Mouse (Mus musculus) kidney, embryonic 14.5 days (tissue): Measurements from ENCODE around the gene Sept12. TPM values are rescaled to one million over a fixed set of nuclear protein-coding genes. Genes with fewer than 3 reads are reported as not detected.

Experiments used
- ATAC-seq: fragments of 200-750 bp; cut with Nextera tagmentation; 2 replicates; pipeline ENCODE4 v1.8.0; 2017; ENCODE audit warnings: moderate number of reproducible peaks, mild to moderate bottlenecking, moderate TSS enrichment, moderate library complexity; ENCODE audit not compliant: low FRiP score, low TSS enrichment
- H3K27ac ChIP-seq: fragments of 300-500 bp; sonication (generic); 2 replicates; pipeline ENCODE4 v1.5.1; 2014; ENCODE audit warnings: low read depth, mild to moderate bottlenecking, low read length, moderate library complexity, mixed read lengths
- H3K27me3 ChIP-seq: fragments of 300-500 bp; sonication (generic); 2 replicates; pipeline ENCODE4 v1.6.1; 2014; ENCODE audit warnings: mild to moderate bottlenecking, low read length; ENCODE audit not compliant: control insufficient read depth, insufficient read depth
- H3K36me3 ChIP-seq: fragments of 300-500 bp; sonication (generic); 2 replicates; pipeline ENCODE4 v1.6.1; 2014; ENCODE audit warnings: low read length, mixed read lengths; ENCODE audit not compliant: control insufficient read depth, insufficient read depth
- H3K4me1 ChIP-seq: fragments of 300-500 bp; sonication (generic); 2 replicates; pipeline ENCODE4 v1.6.1; 2014; ENCODE audit warnings: low read length, mixed read lengths; ENCODE audit not compliant: control insufficient read depth, insufficient read depth
- H3K4me2 ChIP-seq: fragments of 300-500 bp; sonication (generic); replicated peaks from 2 replicates; pipeline ENCODE4 v1.6.1; 2014; ENCODE audit warnings: low read depth, mild to moderate bottlenecking, low read length
- H3K4me3 ChIP-seq: fragments of 300-500 bp; sonication (generic); 2 replicates; pipeline ENCODE4 v1.5.1; 2014; ENCODE audit warnings: mild to moderate bottlenecking, low read length
- H3K9ac ChIP-seq: fragments of 300-500 bp; sonication (generic); 2 replicates; pipeline ENCODE4 v1.6.1; 2014; ENCODE audit warnings: low read depth, mild to moderate bottlenecking, low read length, moderate library complexity
- H3K9me3 ChIP-seq: fragments of 300-500 bp; sonication (generic); 2 replicates; pipeline ENCODE4 v1.6.1; 2016; ENCODE audit warnings: low read length; ENCODE audit not compliant: control insufficient read depth
- WGBS: fragments of 180-500 bp; shearing (Covaris S2); extraction: QIAGEN DNeasy Blood & Tissue Kit; methylation state at CpG from one replicate; pipeline ENCODE4 v1.1.7; 2014; 5-methylcytosine and 5-hydroxymethylcytosine counted together
- polyA plus RNA-seq: library from polyadenylated mRNA; unstranded; fragments of >200 nt; fragmentation: Nextera tagmentation; extraction: Ambion mirVana; gene quantifications from 2 replicates; pipeline ENCODE4 v1.2.1, GENCODE M21; 2014

Sept12 gene
- polyA plus RNA-seq, 1 experiment from 2014 or later = 0.11 TPM

DNA sequence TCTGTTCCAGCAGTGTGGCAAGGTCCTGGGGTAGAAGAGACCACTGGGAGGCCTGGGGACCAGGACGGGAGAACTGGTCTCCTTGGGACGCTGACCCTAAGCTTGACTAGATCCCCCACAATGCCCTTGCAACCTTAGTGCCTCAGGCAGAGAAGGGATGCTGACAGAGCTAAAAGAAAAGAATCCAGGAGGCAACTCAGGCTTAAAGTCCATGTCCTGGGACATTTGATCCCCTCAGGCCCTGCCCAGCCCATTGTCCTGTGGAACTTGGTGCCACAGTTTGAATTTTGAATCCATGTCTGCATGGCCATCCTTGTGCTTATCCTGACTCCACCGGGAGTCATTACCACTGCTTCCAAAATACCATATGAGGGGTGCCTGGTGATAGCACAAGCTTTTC, 51.5 kb downstream of the Sept12 start:
- Histone ChIP-seq H3K9me3 (no peaks in the 10 kb centered on the region), H3K4me1 (no peaks in the 10 kb centered on the region), H3K4me2 (no peak overlapping the region), H3K27ac (no peak overlapping the region), H3K4me3 (no peak overlapping the region), H3K36me3 (peaks cover 85% of the 10 kb centered on the region), H3K27me3 (no peaks in the 10 kb centered on the region), H3K9ac (no peak overlapping the region)
- no peak for ATAC-seq
- WGBS = 84% methylated on average over 3 of the region's 3 CpGs

DNA sequence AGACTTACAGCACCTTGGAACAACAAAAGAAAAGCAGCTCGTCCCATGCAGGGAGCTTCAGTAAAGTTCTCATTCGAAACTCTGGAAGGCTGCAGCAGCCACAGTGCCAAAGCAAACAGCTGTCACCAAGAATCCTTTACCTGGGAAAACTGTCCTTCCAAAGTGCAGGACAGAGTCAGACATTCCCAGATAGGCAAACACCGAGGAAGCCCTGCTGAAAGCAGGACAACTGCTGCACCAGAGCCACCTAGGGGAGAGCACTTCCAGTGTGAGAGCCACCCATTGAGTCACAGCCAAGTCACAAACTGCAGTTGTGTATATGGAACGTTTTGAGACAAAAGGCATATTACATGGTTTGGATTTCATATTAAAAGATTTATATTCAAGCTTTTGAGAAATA, 52.2 kb downstream of the Sept12 start:
- ATAC-seq = no peak
- peaks cover 86% of the 10 kb centered on the region for H3K36me3 ChIP-seq

DNA sequence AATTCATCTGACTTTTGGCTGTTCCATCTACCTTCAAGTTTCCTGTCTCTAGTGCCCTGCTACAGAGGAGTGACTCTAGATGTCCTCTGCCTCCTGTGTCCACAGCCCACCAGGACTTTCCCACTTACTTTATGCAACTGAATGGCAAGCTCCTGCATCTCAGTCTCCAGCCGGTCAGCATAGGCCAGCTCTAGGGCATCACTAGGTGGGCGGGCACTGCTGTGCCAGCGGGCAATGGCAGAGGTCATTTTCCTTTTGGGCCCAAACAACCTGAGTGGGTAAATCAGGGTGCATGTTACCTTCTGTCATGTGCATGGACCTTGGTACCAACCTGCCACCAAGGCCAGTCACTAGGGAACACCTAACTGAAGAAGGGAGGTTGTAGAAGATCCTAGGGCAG, 54.2 kb downstream of the Sept12 start:
- Histone ChIP-seq H3K4me2 (no peak overlapping the region), H3K27me3 (no peaks in the 10 kb centered on the region), H3K4me3 (no peak overlapping the region), H3K27ac (no peak overlapping the region), H3K36me3 (peaks cover 78% of the 10 kb centered on the region), H3K9me3 (no peaks in the 10 kb centered on the region), H3K4me1 (peaks cover 5% of the 10 kb centered on the region; the same call in 1 of the 2 replicates), H3K9ac (no peak overlapping the region)
- 95% methylated on average over 3 of the region's 3 CpGs for WGBS
- ATAC-seq = no peak

More for the DNA sequence above, 52.2 kb downstream of the Sept12 start:
- Histone ChIP-seq H3K4me3 (no peak overlapping the region), H3K27me3 (no peaks in the 10 kb centered on the region), H3K9ac (no peak overlapping the region), H3K4me1 (no peaks in the 10 kb centered on the region), H3K4me2 (no peak overlapping the region), H3K9me3 (no peaks in the 10 kb centered on the region), H3K27ac (no peak overlapping the region)
- WGBS = 77% methylated on average over 4 of the region's 4 CpGs

DNA sequence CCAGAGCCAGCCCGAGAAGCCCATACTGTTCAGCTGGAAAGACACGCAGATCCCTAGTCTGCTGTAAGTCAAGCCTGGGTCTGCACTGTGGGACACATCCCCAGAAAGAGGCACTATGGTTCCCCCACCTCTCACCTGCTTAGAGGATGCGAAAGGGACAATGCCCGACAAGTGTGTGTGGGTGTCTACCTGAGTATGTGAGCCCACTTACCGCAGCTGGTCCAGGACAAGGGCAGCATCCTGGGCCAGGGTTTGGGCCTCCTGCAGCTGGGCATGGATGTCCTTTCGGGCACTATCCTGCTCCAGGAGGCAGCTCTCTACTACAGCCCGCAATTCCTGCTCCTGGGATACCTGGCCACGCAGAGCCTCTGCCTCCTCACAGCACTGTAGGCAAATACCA, 54.8 kb downstream of the Sept12 start:
- H3K4me3 ChIP-seq = no peak overlapping the region

DNA sequence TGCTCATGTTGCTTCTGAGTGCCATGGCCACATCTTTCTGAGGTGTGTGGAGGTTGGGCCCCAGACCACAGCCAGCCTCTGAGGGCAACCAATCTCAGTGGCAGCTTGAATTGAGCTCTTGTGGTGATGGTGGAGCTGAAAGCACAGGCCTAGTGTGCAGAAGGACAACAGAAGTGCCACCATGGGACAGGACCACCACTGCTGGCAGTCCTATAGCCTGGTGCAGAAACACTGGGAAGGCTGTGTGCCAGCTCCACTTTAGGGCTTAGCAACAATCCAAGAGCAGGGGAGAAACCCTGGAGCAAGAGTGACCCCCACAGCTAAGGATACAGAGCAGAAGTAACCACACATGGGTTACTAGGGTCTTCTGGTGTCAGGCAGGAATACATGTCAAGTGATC, 56.6 kb downstream of the Sept12 start:
- Histone ChIP-seq H3K27ac (no peak overlapping the region), H3K4me2 (no peak overlapping the region), H3K4me3 (no peak overlapping the region), H3K9me3 (no peaks in the 10 kb centered on the region), H3K27me3 (no peaks in the 10 kb centered on the region), H3K4me1 (peaks cover 5% of the 10 kb centered on the region; the same call in 1 of the 2 replicates), H3K9ac (no peak overlapping the region), H3K36me3 (peaks cover 75% of the 10 kb centered on the region)
- no peak for ATAC-seq

More for the DNA sequence above, 54.8 kb downstream of the Sept12 start:
- H3K27ac ChIP-seq = no peak overlapping the region
- no peak overlapping the region for H3K4me2 ChIP-seq
- peaks cover 74% of the 10 kb centered on the region for H3K36me3 ChIP-seq
- no peak overlapping the region for H3K9ac ChIP-seq
- 90% methylated on average over 8 of the region's 8 CpGs for WGBS
- ATAC-seq = no peak
- no peaks in the 10 kb centered on the region for H3K9me3 ChIP-seq
- no peaks in the 10 kb centered on the region for H3K27me3 ChIP-seq
- peaks cover 5% of the 10 kb centered on the region; the same call in 1 of the 2 replicates for H3K4me1 ChIP-seq

DNA sequence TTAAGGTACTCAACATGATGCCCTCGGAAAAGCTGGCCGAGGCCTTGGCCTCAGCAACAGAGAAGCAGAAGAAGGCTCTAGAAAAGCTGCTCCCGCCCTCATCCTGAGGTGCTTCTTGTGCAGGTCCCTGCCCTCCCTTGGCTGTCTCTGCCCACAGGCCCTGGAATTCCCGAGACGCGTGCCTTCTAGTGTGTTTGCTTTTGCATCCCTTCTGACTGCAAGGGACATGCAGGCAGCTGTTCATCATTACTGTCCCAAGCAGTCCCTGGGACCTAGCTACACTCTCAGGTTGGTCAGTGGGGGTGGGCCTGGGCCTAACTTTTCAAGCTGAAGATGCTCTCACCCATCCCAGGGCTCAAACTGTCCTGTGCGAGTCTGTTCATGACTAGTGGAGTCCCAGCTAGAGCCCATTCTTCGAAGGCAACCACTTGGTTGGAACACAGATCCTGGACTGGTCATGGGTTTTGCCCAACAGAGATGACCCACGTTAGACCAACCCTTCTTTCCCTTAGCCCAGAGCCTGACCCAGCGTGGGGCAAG, 57.3 kb downstream of the Sept12 start:
- no peaks in the 10 kb centered on the region for H3K27me3 ChIP-seq
- peaks cover 75% of the 10 kb centered on the region for H3K36me3 ChIP-seq
- no peaks in the 10 kb centered on the region for H3K9me3 ChIP-seq
- peak overlapping the region; percentile 78; the same call in 1 of the 2 replicates for H3K4me2 ChIP-seq
- H3K9ac ChIP-seq = no peak overlapping the region
- 88% methylated on average over 10 of the region's 10 CpGs for WGBS
- no peak overlapping the region for H3K27ac ChIP-seq
- ATAC-seq = no peak
- peaks cover 5% of the 10 kb centered on the region; the same call in 1 of the 2 replicates for H3K4me1 ChIP-seq
- H3K4me3 ChIP-seq = peak overlapping the region; percentile 84; the same call in 1 of the 2 replicates

DNA sequence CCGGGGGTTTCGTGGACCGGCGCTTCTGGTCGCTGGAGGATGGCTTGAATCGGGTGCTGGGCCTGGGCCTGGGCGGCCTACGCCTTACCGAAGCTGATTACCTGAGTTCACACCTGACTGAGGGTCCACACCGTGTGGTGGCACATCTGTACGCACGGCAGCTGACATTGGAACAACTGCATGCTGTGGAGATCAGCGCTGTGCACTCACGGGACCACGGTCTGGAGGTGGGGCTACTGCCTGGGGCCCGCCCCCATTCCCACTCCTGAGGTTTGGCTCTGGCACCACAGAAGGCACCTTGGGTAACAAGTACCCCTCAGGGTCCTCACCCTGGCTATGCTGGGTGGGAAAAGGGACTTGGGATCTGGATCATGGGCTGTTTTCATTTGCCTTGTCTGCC, 58.2 kb downstream of the Sept12 start:
- H3K4me1 ChIP-seq = peaks cover 5% of the 10 kb centered on the region; the same call in 1 of the 2 replicates
- H3K9ac ChIP-seq = peak overlapping the region; percentile 91
- H3K27ac ChIP-seq = peak overlapping the region; percentile 79
- peak overlapping the region; percentile 78 for H3K4me2 ChIP-seq
- WGBS = 1% methylated on average over 16 of the region's 16 CpGs
- H3K9me3 ChIP-seq = no peaks in the 10 kb centered on the region
- H3K36me3 ChIP-seq = peaks cover 75% of the 10 kb centered on the region
- ATAC-seq = peak; percentile 62
- H3K4me3 ChIP-seq = peak overlapping the region; percentile 84
- H3K27me3 ChIP-seq = no peaks in the 10 kb centered on the region

DNA sequence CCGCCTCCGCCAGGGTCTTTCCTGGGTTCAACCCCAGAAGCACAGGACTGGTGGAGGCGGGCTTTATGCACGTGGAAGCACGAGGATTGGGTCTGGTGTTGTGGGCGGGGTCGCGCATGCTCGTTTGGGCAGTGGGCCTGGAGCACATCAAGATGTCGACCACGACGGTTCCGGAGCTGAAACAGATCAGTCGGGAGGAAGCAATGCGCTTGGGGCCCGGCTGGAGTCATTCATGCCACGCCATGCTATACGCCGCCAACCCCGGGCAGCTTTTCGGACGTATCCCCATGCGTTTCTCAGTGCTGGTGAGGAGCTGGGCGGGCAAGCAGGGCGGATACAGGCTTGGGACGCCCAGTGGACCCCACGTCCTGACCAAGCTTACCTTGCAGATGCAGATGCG, 58.7 kb downstream of the Sept12 start:
- peak; percentile 94 for ATAC-seq
- H3K4me3 ChIP-seq = peak overlapping the region; percentile 84
- H3K27ac ChIP-seq = peak overlapping the region; percentile 79
- WGBS = under 1% methylated on average over 28 of the region's 28 CpGs
- no peaks in the 10 kb centered on the region for H3K27me3 ChIP-seq
- H3K9me3 ChIP-seq = no peaks in the 10 kb centered on the region
- peaks cover 5% of the 10 kb centered on the region; the same call in 1 of the 2 replicates for H3K4me1 ChIP-seq
- peaks cover 77% of the 10 kb centered on the region for H3K36me3 ChIP-seq
- peak overlapping the region; percentile 78 for H3K4me2 ChIP-seq
- peak overlapping the region; percentile 91 for H3K9ac ChIP-seq

DNA sequence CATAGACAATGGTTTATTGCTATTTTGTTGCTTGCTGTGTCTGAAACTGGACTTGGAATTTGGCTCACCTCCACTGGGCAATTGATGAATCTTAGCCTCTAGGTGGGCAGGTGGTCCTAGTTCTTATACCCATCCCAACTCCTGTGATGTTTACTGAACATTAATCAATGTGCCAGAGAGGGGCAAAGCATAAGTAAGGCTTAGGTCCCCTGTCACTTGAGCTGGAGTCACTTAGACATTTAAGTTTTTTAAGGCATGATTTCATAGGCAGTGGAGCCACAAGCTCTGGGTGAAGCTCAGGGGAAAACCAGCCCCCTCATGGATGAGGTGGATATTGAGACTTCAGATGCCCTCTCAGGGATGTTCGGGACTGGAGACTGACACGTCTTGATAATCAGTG, 59.2 kb downstream of the Sept12 start, which contains the start of gene Nudt16l1:
Gene Nudt16l1 (plus strand): TSS at position 301 of the 400 bp plus-strand sequence.
- no peak; the same call in none of the 2 replicates for ATAC-seq
- Histone ChIP-seq H3K9me3 (no peaks in the 10 kb centered on the region), H3K4me1 (peaks cover 5% of the 10 kb centered on the region; the same call in 1 of the 2 replicates), H3K27me3 (no peaks in the 10 kb centered on the region), H3K36me3 (peaks cover 77% of the 10 kb centered on the region), H3K9ac (peak within 1 kb of the TSS; percentile 91), H3K4me2 (peak within 1 kb of the TSS; percentile 78), H3K27ac (peak within 1 kb of the TSS; percentile 79), H3K4me3 (peak within 1 kb of the TSS; percentile 84)
- 0% methylated on average over 2 of the region's 2 CpGs for WGBS
